Mouse (Mus musculus): Measurements from ENCODE around the gene Atp11c. TPM values are rescaled to one million over a fixed set of nuclear protein-coding genes. Genes with fewer than 3 reads are reported as not detected.

Gene Atp11c
- total RNA-seq, 2 experiments from 2014 or later = 8.5 to 8.7 TPM

Small RNA genes within 50 kb of the gene (microRNA-seq; reads per million reads assigned to microRNA genes)
- gene Mir505 = 312 to 322 reads per million in 2 experiments

Other genes starting within 250 kb of the Atp11c start
- not detected for gene Gm7073, start 53.4 kb downstream of the Atp11c start, total RNA-seq (2021)

Measured in left cerebral cortex, postnatal 14 days (tissue).